Mouse (Mus musculus) c-Kit-positive CD71-negative TER-119-negative erythroid progenitor cells, embryonic 14.5 days (primary cell): ENCODE results near the gene Zfp445.
"Not testable (repeated sequence)": the region's sequence is repeated elsewhere in the genome, so short reads cannot be mapped to it uniquely, and the experiment has no call there.

ENCODE experiments used
- DNase-seq: peaks from one replicate; pipeline ENCODE4 v3.0.0-alpha.2; 2013; ENCODE audit warnings: low read depth

The Zfp445 gene

GRCm38 (mm10) chr9:122865697-122866166 is at the start of gene Zfp445:
TSS of gene Zfp445 (minus strand) at chr9:122866006.
- DNase-seq = peak; percentile 73

DNA sequence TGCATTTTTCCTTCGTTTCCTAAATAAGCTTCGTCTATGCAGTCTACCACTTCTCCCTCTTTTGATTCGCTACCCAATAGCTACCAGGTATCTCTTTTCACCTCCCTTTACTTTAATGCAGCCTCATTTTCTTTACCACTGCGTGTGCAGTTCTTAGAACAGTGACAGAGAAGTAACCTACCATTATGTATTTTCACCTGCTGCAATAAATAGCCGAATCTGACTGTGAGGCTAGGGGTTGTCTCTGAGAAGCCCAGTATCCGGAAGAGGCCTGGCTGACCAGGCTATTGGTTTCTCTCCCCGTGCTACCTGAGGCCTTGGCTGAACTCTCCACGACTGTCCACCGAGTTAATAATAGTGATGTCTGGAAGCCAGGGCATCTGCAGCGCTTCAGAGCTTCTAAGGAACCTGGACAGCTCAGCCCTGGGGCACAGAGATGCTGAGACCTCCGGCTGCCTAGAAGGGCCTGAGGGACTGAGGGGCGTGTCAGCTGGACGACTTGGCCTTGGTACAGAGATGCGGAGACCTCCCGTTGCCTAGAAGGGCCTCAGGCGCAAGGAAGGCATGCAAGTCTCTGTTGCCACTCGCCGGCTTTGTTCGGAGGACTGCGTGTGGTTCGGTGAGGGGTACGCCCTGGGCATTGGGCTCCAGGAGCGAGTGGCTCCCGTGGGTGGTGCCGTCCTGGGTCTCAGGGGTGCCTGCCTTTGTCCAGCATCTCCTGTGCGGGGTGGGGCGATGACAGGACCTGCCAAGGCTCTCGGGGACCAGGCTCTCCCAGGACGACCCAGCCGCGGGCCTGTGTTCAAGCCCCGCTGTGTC is 37.1 kb upstream of the Zfp445 start:
- no peak for DNase-seq

- no peak for DNase-seq
Observed at GRCm38 (mm10) chr9:122901047-122901446, 35.2 kb upstream of the Zfp445 start.

- no peak for DNase-seq
Observed at GRCm38 (mm10) chr9:122886372-122887179, 20.8 kb upstream of the Zfp445 start.

GRCm38 (mm10) chr9:122885385-122885784 is 19.6 kb upstream of the Zfp445 start, which contains the start of gene Zkscan7:
TSS of gene Zkscan7 (plus strand) at chr9:122885685.
- DNase-seq = no peak

DNA sequence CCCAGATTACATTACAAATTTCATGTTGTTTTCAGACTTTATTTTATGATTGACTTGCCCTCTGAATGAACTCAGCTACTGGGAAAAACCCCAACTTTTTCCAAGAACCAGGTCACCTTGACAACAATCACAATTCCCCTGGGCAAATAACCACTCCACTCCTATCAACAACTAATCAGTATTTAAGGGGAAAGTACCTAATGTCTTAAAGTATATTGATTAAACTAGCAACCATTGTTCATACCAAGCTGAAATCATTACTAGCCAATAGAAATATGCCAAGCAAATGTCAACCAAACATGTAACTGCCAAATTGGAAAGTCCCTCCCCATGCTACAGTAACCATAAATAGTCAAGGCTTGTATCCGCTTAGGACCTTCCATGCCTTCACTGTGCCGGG is 9.3 kb upstream of the Zfp445 start:
- DNase-seq = no peak

DNA sequence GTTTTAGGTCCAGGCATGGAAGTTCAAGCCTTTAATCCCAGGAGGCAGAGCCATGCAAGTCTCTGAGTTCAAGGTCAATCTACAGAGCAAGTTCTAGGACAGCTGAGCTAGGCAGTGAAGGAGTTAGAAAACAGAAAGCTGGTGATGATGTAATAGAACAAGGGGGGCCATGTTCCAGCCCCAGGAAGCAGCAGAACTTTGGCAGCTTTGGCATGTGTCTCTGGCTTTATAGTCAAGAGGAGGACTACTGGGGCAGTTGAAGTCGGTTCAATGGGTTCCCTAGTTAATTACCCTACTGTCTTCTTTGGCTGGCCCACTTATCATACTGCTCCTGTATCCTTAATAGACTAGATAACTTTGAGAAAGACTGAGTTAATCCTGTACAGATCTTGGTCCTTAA is 8.8 kb upstream of the Zfp445 start:
- no peak for DNase-seq

- no peak for DNase-seq
Observed at GRCm38 (mm10) chr9:122872595-122872994, 6.8 kb upstream of the Zfp445 start.

GRCm38 (mm10) chr9:122866192-122866591 is 386 bp upstream of the Zfp445 start:
- DNase-seq = no peak

- DNase-seq = no peak
Observed at GRCm38 (mm10) chr9:122864848-122865247, 958 bp downstream of the Zfp445 start.

DNA sequence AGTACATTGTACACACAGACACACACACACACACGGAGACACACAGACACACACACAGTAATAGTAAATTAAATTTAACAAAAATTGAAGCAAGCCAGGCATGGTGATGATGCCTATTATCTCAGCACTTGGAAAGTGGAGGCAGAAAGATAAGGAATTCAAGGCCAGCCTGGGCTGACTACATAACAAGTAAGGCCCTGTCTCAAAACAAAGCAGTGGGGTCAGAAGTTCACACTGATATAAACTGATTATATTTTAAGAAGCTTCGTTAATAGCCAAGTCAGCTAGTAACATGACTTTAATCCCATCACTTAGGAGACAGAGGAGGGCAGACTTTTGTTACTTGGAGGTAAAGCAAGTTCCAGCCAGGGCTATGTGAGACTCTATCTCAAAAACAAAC is 2.1 kb downstream of the Zfp445 start:
- no peak for DNase-seq

- DNase-seq = no peak
Observed at GRCm38 (mm10) chr9:122860752-122861151, 5.1 kb downstream of the Zfp445 start.

- no peak for DNase-seq
Observed at GRCm38 (mm10) chr9:122856716-122857115, 9.1 kb downstream of the Zfp445 start.

DNA sequence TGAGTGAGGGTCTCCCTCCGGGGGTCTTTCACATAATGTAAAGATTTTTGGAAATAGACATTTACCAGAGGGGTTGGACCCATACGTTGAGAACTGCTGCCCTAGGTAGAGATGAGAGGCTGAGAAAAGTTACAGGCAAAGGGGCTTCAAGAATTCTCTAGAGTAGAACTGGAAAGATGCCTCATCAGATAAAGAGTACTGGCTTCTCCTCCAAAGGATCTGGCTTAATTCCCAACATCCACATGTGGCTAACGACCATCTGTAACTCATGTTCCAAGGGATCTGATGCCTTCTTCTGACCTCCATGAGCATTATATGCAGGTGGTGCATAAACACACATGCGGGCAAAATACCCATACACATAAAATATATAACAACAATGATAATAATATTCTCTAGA is 10.2 kb downstream of the Zfp445 start:
- no peak for DNase-seq

DNA sequence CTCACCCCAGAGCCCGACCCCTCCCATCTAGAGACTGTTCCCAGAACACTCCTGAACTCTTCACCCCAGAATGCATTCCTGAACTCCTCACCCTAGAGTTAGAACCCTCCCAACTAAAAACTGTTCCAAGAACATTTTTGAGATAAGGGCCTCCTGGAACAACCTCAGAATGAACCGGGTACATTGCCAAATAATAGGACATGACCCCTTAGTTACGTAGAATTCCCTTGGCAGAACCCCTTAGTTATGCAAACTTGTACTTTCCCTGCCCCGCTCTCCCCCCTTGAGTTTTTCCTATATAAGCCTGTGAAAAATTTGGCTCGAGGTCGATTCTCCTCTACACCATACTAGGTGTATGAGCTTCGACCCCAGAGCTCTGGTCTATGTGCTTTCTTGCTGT is 10.7 kb downstream of the Zfp445 start:
- DNase-seq = not testable (repeated sequence)

DNA sequence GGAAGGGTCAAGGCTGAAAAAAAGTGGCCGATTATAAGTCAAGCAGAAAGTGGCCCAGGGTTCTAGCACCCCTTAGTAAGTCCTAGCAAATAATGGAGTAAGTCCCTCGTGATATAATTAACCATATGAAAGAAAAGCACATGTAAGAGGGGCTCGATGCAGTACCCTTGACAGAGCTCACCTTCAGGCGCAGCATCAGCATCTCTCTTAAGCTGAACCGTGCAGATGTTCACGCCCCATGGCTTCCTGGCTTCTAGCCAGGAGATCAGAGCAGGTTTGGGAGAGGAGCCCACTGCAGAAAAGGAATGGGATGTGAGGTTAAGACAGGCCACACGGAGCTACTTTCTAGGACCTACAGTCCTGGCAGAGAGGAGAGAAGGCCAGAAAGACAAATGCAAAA is 11.3 kb downstream of the Zfp445 start:
- DNase-seq = no peak

DNA sequence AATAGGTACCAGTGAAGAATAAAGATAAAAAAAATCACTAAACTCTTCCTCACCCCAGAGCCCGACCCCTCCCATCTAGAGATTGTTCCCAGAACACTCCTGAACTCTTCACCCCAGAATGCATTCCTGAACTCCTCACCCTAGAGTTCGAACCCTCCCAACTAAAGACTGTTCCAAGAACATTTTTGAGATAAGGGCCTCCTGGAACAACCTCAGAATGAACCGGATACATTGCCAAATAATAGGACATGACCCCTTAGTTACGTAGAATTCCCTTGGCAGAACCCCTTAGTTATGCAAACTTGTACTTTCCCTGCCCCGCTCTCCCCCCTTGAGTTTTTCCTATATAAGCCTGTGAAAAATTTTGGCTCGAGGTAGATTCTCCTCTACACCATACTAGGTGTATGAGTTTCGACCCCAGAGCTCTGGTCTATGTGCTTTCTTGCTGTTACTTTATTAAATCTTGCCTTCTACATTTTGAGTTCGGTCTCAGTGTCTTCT is 17.9 kb downstream of the Zfp445 start:
- not testable (repeated sequence) for DNase-seq

DNA sequence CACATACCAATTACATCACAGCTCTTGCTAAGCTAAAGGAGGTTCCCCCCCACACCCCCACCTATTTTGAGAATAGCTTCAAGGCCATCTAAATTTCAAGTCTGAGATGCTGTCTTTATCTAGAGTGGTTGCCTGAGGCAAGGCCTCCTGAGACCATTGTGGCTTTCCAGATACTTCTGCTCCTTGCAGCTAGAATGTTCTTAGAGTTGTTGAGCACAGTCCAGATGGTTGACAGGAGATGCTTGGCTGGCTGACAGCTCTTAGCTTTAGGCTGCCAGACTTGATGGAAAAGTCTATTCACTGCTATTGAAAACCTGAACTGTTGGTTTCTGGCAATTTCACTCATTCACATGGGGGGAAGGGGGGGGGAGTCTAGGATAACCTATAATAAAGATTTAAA is 19.6 kb downstream of the Zfp445 start:
- no peak for DNase-seq

GRCm38 (mm10) chr9:122845621-122846020 is 20.2 kb downstream of the Zfp445 start:
- DNase-seq = no peak

- DNase-seq = no peak
Observed at GRCm38 (mm10) chr9:122843760-122844159, 22.0 kb downstream of the Zfp445 start, which contains the start of gene Gm35549. TSS of gene Gm35549 (minus strand) at chr9:122844035.

GRCm38 (mm10) chr9:122837680-122838079 is 28.1 kb downstream of the Zfp445 start:
- DNase-seq = no peak

- DNase-seq = no peak
Observed at GRCm38 (mm10) chr9:122837216-122837615, 28.6 kb downstream of the Zfp445 start.

DNA sequence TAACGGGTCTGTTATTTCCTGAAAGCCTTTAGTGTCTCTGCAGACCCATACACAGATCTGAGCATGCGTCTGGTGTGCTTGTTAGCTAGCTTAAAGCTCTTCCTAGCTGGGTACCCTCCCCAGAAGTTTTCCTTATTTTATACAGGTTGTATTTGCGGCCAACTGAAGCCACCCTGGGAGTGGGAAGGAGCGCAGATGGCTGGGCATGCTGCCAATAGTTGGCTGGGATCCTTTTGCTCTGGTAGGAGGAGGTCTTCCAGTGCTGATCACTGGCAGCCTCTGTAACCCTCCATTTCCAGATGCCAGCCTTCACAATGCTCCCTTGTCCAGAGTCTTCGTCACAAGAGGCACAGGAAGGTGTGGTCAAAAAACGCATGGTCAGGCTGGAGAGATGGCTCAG is 29.0 kb downstream of the Zfp445 start:
- no peak for DNase-seq
